Mouse (Mus musculus) megakaryocyte, embryonic 14.5 days (primary cell): Measurements from ENCODE around the gene Gga2. TPM values are rescaled to one million over a fixed set of nuclear protein-coding genes. Genes with fewer than 3 reads are reported as not detected.

Experiments
- H3K27me3 ChIP-seq: replicated peaks from 2 replicates; pipeline ENCODE3; 2012; ENCODE audit warnings: inconsistent platforms
- H3K36me3 ChIP-seq: replicated peaks from 2 replicates; pipeline ENCODE3; 2012; ENCODE audit warnings: low read length, inconsistent platforms, mixed read lengths
- H3K4me1 ChIP-seq: 2 replicates; pipeline ENCODE4 v1.6.1; 2012; ENCODE audit warnings: inconsistent platforms
- H3K4me3 ChIP-seq: replicated peaks from 2 replicates; pipeline ENCODE3; 2012; ENCODE audit warnings: moderate library complexity, mild to moderate bottlenecking, inconsistent platforms
- H3K9me3 ChIP-seq: 2 replicates; pipeline ENCODE4 v1.6.1; 2012; ENCODE audit warnings: inconsistent platforms
- FLI1 ChIP-seq: IDR thresholded peaks from 2 replicates; pipeline ENCODE4 v1.6.1; 2012; ENCODE audit warnings: low read length, inconsistent platforms, mixed read lengths
- GATA1 ChIP-seq: IDR thresholded peaks from 3 replicates; pipeline ENCODE4 v1.6.1; 2012; ENCODE audit warnings: mixed read lengths, low read length, inconsistent platforms, borderline replicate concordance
- polyA plus RNA-seq: library from polyadenylated mRNA; stranded (reverse); fragments of >175 nt; gene quantifications from 2 replicates; pipeline ENCODE4 v1.2.3, GENCODE M21; 2012; ENCODE audit warnings: low replicate concordance; ENCODE audit not compliant: insufficient read depth

Gene Gga2
- polyA plus RNA-seq, 1 experiment, result 32.9 TPM

DNA sequence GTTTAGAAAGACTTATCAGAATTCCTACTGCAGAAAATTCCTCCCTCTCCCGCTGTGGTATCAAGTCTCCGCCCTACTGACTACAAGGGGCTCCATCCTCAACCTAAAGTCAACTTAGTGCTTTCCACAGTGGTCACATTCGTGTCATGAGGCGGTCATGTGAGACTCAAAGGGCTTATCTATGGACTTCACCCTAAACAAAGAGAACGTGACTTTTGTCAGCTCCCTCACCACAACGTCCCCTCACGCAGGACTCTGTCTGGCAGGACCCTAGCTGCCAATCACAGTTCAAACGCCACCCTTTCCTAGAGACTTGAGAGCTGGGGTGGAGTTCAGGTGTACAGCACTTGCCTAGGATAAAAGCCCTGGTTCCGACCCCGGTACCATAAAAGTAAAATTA lies 8.1 kb downstream of the Gga2 start:
- Histone ChIP-seq H3K4me3 (no peak overlapping the region), H3K36me3 (peaks cover 70% of the 10 kb centered on the region), H3K9me3 (no peaks in the 10 kb centered on the region), H3K27me3 (no peaks in the 10 kb centered on the region), H3K4me1 (peaks cover 50% of the 10 kb centered on the region)
- TF ChIP-seq GATA1 (no peak), FLI1 (no peak)

DNA sequence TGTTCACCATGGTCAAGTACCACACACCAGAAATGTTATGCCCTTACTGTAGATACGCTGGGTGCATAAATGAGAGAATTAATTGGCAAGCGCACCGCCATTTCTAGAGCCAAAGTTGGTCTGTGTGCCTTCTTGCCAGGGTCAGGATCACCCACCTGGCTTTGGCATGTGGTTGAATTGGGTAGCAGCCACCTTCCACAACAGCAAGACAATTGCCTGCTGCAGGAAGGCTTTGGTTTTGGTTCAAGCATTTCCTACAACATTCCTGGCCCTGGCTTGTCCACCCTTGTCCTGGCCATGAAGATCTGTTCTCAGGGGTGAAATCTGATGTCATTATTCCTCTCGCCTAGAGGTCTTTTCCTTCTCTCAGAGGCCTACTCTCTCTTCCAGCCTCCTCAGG lies 8.7 kb downstream of the Gga2 start:
- peaks cover 73% of the 10 kb centered on the region for H3K36me3 ChIP-seq
- no peak overlapping the region for H3K4me3 ChIP-seq
- peaks cover 45% of the 10 kb centered on the region for H3K4me1 ChIP-seq
- H3K27me3 ChIP-seq, result no peaks in the 10 kb centered on the region
- TF ChIP-seq GATA1, result no peak
- no peak for TF ChIP-seq FLI1
- H3K9me3 ChIP-seq, result no peaks in the 10 kb centered on the region

DNA sequence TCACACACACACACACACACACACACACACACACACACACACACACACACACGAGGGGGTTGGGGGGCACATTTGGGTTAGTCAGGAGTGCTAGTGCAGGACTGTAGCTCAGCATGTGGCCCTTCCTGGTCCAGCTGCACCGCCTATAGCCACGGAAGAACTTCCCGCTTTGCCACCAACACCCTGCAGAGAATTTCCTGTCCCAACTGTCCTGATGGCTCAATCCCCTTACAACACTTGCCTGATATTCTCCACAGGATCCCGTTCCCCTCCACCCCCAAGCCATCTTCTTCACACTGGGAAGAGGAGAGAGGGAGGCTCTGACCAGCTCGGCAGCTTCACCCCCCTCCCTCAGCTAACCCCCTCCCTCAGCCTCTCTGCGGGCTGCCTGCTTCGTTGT lies 20.6 kb downstream of the Gga2 start:
- Histone ChIP-seq H3K4me3 (no peak overlapping the region), H3K36me3 (peaks cover 94% of the 10 kb centered on the region), H3K9me3 (peaks cover 17% of the 10 kb centered on the region), H3K4me1 (peaks cover 5% of the 10 kb centered on the region), H3K27me3 (no peaks in the 10 kb centered on the region)
- TF ChIP-seq GATA1 (no peak), FLI1 (no peak)

DNA sequence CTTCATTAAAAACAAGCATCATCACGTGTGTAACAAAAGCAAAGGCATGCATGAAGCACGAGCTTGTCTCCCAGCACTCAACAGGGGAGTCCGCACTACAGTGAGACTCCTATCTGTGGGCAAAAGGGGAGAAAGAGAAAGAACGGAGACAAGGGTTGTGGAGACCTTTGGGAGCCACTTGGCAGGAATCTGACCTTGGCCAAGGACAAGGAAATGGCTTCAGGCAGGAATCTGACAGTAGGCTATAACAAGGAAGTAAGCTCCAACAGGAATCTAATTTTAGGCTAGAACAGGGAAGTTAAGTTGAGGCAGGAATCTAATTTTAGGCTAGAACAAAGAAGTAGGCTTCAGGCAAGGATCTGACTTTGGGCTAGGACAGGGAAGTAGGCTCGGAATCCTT lies 25.1 kb downstream of the Gga2 start:
- no peaks in the 10 kb centered on the region for H3K27me3 ChIP-seq
- no peaks in the 10 kb centered on the region for H3K4me1 ChIP-seq
- TF ChIP-seq FLI1 (no peak), GATA1 (no peak)
- H3K36me3 ChIP-seq, result peaks cover 96% of the 10 kb centered on the region
- no peak overlapping the region for H3K4me3 ChIP-seq
- H3K9me3 ChIP-seq, result peaks cover 17% of the 10 kb centered on the region

DNA sequence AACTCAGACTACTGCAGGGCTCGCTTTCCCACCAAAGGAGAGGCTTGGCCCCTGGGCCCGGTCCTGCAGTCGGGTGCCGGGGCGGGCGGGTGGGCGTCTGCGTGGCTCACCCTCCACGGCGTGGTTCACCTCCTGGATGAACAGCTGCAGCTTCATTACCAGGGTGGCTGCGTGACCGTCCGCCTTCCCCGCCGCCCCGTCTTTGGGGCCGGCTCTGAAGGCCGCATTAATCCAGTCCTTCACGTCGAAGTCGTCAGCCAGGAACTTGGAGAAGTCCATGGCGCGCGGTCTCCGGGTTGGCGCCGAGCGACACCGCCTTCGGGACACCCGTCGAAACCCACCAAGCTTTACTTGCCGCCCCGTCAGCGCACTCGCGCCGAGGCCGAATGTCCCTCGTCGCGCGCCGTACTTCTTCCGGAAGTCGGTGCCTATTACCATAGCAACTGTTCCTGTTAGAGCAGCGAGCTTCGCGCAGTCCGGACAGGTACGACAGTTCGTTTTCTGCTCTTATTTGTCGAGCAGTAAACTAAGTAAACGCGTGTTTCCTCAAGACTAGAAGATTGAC lies 39.6 kb downstream of the Gga2 start, which contains the start of gene Cog7:
Gene Cog7 (minus strand): TSS at position 405 of the 565 bp plus-strand sequence.
- TF ChIP-seq FLI1 (0 out of 2 replicates have a peak, but pooled peaks have one; percentile 32), GATA1 (no peak)
- no peaks in the 10 kb centered on the region for H3K9me3 ChIP-seq
- H3K36me3 ChIP-seq, result peaks cover 18% of the 10 kb centered on the region
- H3K4me1 ChIP-seq, result peaks cover 37% of the 10 kb centered on the region
- H3K4me3 ChIP-seq, result peak within 1 kb of the TSS; percentile 96
- H3K27me3 ChIP-seq, result no peaks in the 10 kb centered on the region

DNA sequence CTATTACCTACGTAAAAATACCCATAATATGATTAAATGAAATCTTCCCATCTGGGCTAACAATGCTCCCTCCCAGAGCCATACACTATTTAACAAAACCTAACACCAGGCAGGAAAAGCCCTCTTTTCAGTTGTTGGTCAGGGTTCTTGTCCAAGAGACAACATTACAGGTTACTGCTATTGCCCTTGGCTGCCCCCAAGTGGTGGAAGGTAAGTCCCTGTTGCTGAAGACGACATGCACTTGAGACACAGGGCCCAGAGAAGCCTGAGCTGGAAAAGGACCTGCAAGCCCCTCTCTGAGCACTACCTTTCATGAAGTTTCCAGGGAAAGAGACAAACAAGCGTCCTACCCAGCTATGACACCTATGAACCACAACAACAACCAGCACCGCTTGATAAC lies 46.0 kb downstream of the Gga2 start:
- Histone ChIP-seq H3K36me3 (peaks cover 73% of the 10 kb centered on the region), H3K9me3 (no peaks in the 10 kb centered on the region), H3K4me1 (peaks cover 24% of the 10 kb centered on the region), H3K27me3 (no peaks in the 10 kb centered on the region), H3K4me3 (no peak overlapping the region)
- no peak for TF ChIP-seq FLI1
- no peak for TF ChIP-seq GATA1

DNA sequence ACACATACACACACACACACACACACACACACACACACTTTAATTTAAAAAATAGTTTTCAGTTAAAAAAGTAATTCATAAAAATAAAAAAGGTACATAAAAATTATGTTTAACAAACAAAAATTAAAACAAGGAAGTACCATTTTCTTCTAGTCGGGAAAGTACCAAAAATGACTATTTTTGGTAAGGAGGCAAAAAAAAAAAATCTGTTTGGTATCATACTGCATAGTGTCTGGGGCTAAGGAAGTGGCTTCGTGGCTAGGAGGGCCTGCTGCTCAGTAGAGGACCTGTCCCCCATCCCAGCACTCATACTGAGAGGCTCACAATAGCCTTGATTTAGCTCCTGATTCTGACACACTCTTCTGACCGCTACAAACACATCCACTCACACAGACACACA lies 49.3 kb downstream of the Gga2 start:
- peaks cover 5% of the 10 kb centered on the region; the same call in 1 of the 2 replicates for H3K4me1 ChIP-seq
- no peaks in the 10 kb centered on the region for H3K27me3 ChIP-seq
- no peak overlapping the region for H3K4me3 ChIP-seq
- H3K36me3 ChIP-seq, result peaks cover 82% of the 10 kb centered on the region
- no peaks in the 10 kb centered on the region for H3K9me3 ChIP-seq
- TF ChIP-seq GATA1 (no peak), FLI1 (no peak)

DNA sequence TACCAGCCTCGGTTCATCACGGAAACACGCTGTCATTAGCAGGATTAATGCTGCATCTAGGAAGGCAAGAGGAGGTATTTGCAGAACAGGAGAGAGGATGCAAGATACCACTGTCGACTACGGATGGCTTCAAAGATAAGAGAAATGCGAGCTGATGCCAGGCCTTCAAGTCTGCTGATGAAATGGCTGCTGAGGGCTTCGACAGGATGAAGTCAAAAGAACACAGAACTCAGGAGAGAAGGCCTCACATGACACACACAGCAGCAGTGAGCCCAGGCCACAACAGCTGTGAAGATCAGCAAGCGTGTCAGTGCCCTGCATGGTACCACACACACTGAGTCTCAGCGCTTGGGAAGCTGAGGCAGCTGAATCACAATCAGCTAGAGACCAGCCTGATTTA lies 50.8 kb downstream of the Gga2 start:
- peaks cover 78% of the 10 kb centered on the region for H3K36me3 ChIP-seq

DNA sequence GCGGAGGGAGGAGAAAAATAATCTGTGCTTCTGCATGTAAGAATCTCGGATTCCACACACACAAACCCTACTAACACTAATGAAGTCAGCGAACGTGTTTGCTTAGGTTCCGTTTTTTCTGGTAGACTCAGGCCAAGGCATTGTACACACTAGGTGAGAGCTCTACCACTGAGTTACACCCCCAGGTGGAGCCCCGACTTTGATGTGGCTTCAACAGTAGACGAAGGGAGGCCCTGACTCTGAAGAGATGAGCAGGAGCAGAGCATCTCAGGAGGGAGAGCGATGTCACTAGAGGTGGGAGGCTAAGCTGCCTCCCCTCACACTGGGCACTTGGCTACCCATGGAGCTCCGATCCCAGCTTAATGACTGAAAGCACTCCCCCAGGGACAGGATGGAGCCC lies 52.2 kb downstream of the Gga2 start:
- no peak for TF ChIP-seq GATA1
- no peak for TF ChIP-seq FLI1
- no peaks in the 10 kb centered on the region for H3K9me3 ChIP-seq
- peaks cover 75% of the 10 kb centered on the region for H3K36me3 ChIP-seq
- peaks cover 9% of the 10 kb centered on the region; the same call in 1 of the 2 replicates for H3K4me1 ChIP-seq
- no peaks in the 10 kb centered on the region for H3K27me3 ChIP-seq
- no peak overlapping the region for H3K4me3 ChIP-seq

More for the DNA sequence above, 50.8 kb downstream of the Gga2 start:
- H3K9me3 ChIP-seq, result no peaks in the 10 kb centered on the region
- TF ChIP-seq FLI1 (no peak), GATA1 (no peak)
- no peak overlapping the region for H3K4me3 ChIP-seq
- H3K27me3 ChIP-seq, result no peaks in the 10 kb centered on the region
- H3K4me1 ChIP-seq, result peaks cover 9% of the 10 kb centered on the region; the same call in 1 of the 2 replicates

DNA sequence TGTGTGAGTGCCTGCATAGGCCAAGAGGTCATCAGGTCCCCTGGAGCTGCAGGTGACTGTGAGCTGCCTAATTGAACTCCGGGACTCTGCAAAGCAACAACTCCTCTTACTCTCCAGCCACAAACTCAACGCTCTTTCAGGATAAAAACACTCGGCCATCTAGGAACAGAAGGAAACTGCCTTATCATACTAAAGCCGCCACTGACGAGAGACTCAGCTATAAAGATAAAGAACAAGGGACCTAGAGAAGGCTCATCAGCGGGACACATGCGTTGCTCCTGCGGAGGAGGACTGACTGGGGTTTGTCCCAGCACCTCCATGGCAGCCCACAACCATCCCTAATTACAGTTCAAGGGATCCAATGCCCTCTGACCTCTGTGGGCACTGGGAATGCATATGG lies 52.8 kb downstream of the Gga2 start:
- H3K4me1 ChIP-seq, result peaks cover 9% of the 10 kb centered on the region; the same call in 1 of the 2 replicates
- no peak overlapping the region for H3K4me3 ChIP-seq
- TF ChIP-seq GATA1 (no peak), FLI1 (no peak)
- no peaks in the 10 kb centered on the region for H3K27me3 ChIP-seq
- H3K36me3 ChIP-seq, result peaks cover 75% of the 10 kb centered on the region
- no peaks in the 10 kb centered on the region for H3K9me3 ChIP-seq
